Mouse (Mus musculus): ENCODE data around the gene Rasgrf1.

GRCm38 (mm10) chr9:89967716-89968115, 58.0 kb downstream of the Rasgrf1 start:
- TF ChIP-seq CTCF (IDR thresholded peaks at IDR 0.05; ENCODE audit: borderline replicate concordance, extremely low read depth, insufficient read depth, insufficient read length), result no peak
- TF ChIP-seq POLR2A (IDR thresholded peaks at IDR 0.05; ENCODE audit: borderline replicate concordance, extremely low read depth, insufficient read depth, insufficient read length, poor library complexity, severe bottlenecking), result no peak
